29 mouse cellular contexts compared by ENCODE assay signal in the genomic region with DNA sequence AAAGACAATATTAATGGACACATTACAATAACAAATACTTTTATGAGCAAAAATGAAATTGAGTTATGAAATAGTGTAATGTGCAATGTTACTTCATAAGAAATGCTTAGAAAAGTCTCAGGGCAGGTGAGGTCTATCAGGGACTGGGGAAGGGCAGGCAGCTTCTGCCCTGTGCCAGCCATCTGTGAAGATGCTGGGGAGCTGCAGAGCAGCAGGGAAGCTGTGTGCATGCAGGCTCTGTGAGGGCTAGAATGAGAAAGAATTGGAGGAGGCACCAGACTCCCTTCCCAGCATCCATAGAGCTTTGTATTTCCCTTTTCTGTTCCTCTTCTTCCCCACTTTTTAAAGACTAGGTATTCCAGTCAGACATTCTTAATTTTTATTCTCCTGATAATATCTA.
DNase-seq lines count a peak whose midpoint lies in the region; ATAC-seq and TF ChIP-seq lines count a peak whose summit lies in the region.
"Had no signal": no experiment of that assay in that cellular context is flagged by ENCODE, and none has a peak within 500 bp of the region (broad histone marks: within the 10 kb centered on the region; RNA-seq: fewer than 3 reads in every experiment).

No protein-coding gene starts in this region.

- no peaks in the 10 kb centered on the region for H3K36me3 ChIP-seq in hindbrain, embryonic 14.5 days (replicated peaks; ENCODE audit: control insufficient read depth, insufficient read depth)
- H3K36me3 ChIP-seq in hindbrain, embryonic 10.5 days = no peaks in the 10 kb centered on the region
- H3K36me3 ChIP-seq: embryonic facial prominence, embryonic 12.5 days; heart, embryonic 12.5 days; hindbrain, embryonic 15.5 days; kidney, embryonic 15.5 days; limb, embryonic 10.5 days; limb, embryonic 15.5 days had no signal

- no peak for TF ChIP-seq POLR2A in brain, embryonic 14.5 days (IDR thresholded peaks at IDR 0.05; ENCODE audit: borderline replicate concordance, extremely low read depth, insufficient read depth, insufficient read length, poor library complexity, severe bottlenecking)

- H3K9me3 ChIP-seq in hindbrain, embryonic 14.5 days (ENCODE audit: control insufficient read depth, low read length) = 0 out of 2 replicates have a peak, but pooled peaks cover 3% of the 10 kb centered on the region
- H3K9me3 ChIP-seq in hindbrain, embryonic 10.5 days = no peaks in the 10 kb centered on the region
- H3K9me3 ChIP-seq: embryonic facial prominence, embryonic 12.5 days; heart, embryonic 12.5 days; hindbrain, embryonic 15.5 days; kidney, embryonic 15.5 days; limb, embryonic 10.5 days; limb, embryonic 15.5 days had no signal

- H3K27me3 ChIP-seq in hindbrain, embryonic 14.5 days (ENCODE audit: control insufficient read depth, insufficient read depth, low read length) = no peaks in the 10 kb centered on the region
- H3K27me3 ChIP-seq in hindbrain, embryonic 10.5 days (ENCODE audit: insufficient read depth, poor library complexity, severe bottlenecking) = no peaks in the 10 kb centered on the region
- H3K27me3 ChIP-seq: embryonic facial prominence, embryonic 12.5 days; heart, embryonic 12.5 days; hindbrain, embryonic 15.5 days; kidney, embryonic 15.5 days; limb, embryonic 15.5 days had no signal

- no peak overlapping the region for H3K4me3 ChIP-seq in hindbrain, embryonic 14.5 days (replicated peaks; ENCODE audit: low read length)
- H3K4me3 ChIP-seq in hindbrain, embryonic 10.5 days = no peak overlapping the region
- H3K4me3 ChIP-seq: embryonic facial prominence, embryonic 12.5 days; heart, embryonic 12.5 days; hindbrain, embryonic 15.5 days; kidney, embryonic 15.5 days; limb, embryonic 10.5 days; limb, embryonic 15.5 days had no signal

- no peak overlapping the region for H3K4me2 ChIP-seq in hindbrain, embryonic 14.5 days (replicated peaks)
- H3K4me2 ChIP-seq: embryonic facial prominence, embryonic 12.5 days; heart, embryonic 12.5 days; hindbrain, embryonic 15.5 days; kidney, embryonic 15.5 days; limb, embryonic 15.5 days; lung, embryonic 14.5 days had no signal

- no peak for ATAC-seq in hindbrain, embryonic 14.5 days (ENCODE audit: low FRiP score)
- no peak for ATAC-seq in erythroblast, adult 5-6 weeks (replicated peaks; ENCODE audit: low FRiP score, poor library complexity, severe bottlenecking)
- ATAC-seq: CD4-positive, CD25-positive, alpha-beta regulatory T cell, adult 4 months; inflammation-experienced regulatory T-cells, adult 6 months; midbrain, embryonic 16.5 days had no signal

- DNase-seq in hindbrain, embryonic 14.5 days (ENCODE audit: low spot score) = no peak
- no peak for DNase-seq in hindbrain, embryonic 10.5 days (ENCODE audit: low spot score)
- peak; percentile 35 for DNase-seq in brain, embryonic 14.5 days (ENCODE audit: low read depth)
- peak; percentile 29 to 44 for DNase-seq in cerebellum, adult 18-20 months
- peak; percentile 46 to 66 for DNase-seq in cerebellum, postnatal 10 days
- no peak for DNase-seq in right cerebral cortex, postnatal 4 days
- DNase-seq in frontal cortex, adult 2 months (ENCODE audit: extremely low spot score in 1 of 2, low spot score in 1 of 2) = no peak
- DNase-seq: adrenal gland, postnatal 25 days; embryo, embryonic 11 days; gastrocnemius, postnatal 36 days; heart, adult 18-20 months; heart, postnatal 4 days; kidney, adult 18-20 months; kidney, postnatal 25 days; lung, embryonic 14.5 days; lung, postnatal 14 days; right cerebral cortex, postnatal 25 days; thymus, postnatal 4 days had no signal

- no peak overlapping the region for H3K9ac ChIP-seq in hindbrain, embryonic 14.5 days
- H3K9ac ChIP-seq: embryonic facial prominence, embryonic 12.5 days; heart, embryonic 12.5 days; hindbrain, embryonic 15.5 days; kidney, embryonic 15.5 days; limb, embryonic 15.5 days; liver, embryonic 14.5 days; lung, embryonic 14.5 days had no signal

- TF ChIP-seq CTCF in brain, embryonic 14.5 days (IDR thresholded peaks at IDR 0.05; ENCODE audit: borderline replicate concordance, extremely low read depth, insufficient read depth, insufficient read length) = no peak

- 0 out of 2 replicates have a peak overlapping the region, but pooled peaks have one; percentile 14 for H3K27ac ChIP-seq in hindbrain, embryonic 14.5 days
- no peak overlapping the region for H3K27ac ChIP-seq in hindbrain, embryonic 10.5 days
- H3K27ac ChIP-seq: embryonic facial prominence, embryonic 12.5 days; hindbrain, embryonic 15.5 days; kidney, embryonic 15.5 days; limb, embryonic 10.5 days; limb, embryonic 15.5 days; liver, embryonic 14.5 days had no signal

- no peaks in the 10 kb centered on the region for H3K4me1 ChIP-seq in hindbrain, embryonic 14.5 days (replicated peaks; ENCODE audit: control insufficient read depth, insufficient read depth, low read length)
- no peaks in the 10 kb centered on the region for H3K4me1 ChIP-seq in hindbrain, embryonic 10.5 days (replicated peaks)
- H3K4me1 ChIP-seq: embryonic facial prominence, embryonic 12.5 days; heart, embryonic 12.5 days; kidney, embryonic 15.5 days; limb, embryonic 10.5 days; limb, embryonic 15.5 days had no signal

Comparison
In these comparisons a context has a peak if more than half of its experiments do, and no peak if none do; other contexts are left out.
1. DNase-seq: peak in brain, embryonic 14.5 days (single experiment), cerebellum, adult 18-20 months (2 of 2) and cerebellum, postnatal 10 days (2 of 2); none in hindbrain, embryonic 14.5 days (single experiment), hindbrain, embryonic 10.5 days (single experiment), right cerebral cortex, postnatal 4 days (single experiment) and frontal cortex, adult 2 months (0 of 2).